Mouse (Mus musculus): ENCODE data around the gene Kcnmb3.
"Not testable (repeated sequence)": the region's sequence is repeated elsewhere in the genome, so short reads cannot be mapped to it uniquely, and the experiment has no call there.

Gene Kcnmb3

GRCm38 (mm10) chr3:32434016-32434415 is 58.0 kb downstream of the Kcnmb3 start:
- no peak for DNase-seq (ENCODE audit: low read depth, low spot score)

GRCm38 (mm10) chr3:32430394-32430793 is 61.6 kb downstream of the Kcnmb3 start:
- no peak for DNase-seq (ENCODE audit: low read depth, low spot score)

DNA sequence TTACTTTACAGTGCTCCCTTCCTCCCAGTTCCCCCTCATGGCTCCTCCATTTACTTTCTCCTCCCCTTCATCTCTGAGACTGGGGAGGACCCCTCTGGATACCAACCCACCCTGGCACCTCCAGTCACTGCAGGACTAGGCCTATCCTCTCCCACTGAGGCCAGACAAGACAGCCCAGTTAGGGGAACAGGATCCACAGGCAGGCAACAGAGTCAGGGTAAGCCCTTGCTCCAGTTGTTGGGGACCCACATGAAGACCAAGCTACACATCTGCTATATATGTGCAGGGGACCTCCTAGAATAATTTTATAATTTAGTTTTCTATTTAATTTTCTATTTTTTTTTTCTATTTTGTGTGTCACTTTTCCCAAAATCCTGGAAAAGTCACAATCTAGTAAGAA is 62.7 kb downstream of the Kcnmb3 start:
- DNase-seq (ENCODE audit: low read depth, low spot score): not testable (repeated sequence)

DNA sequence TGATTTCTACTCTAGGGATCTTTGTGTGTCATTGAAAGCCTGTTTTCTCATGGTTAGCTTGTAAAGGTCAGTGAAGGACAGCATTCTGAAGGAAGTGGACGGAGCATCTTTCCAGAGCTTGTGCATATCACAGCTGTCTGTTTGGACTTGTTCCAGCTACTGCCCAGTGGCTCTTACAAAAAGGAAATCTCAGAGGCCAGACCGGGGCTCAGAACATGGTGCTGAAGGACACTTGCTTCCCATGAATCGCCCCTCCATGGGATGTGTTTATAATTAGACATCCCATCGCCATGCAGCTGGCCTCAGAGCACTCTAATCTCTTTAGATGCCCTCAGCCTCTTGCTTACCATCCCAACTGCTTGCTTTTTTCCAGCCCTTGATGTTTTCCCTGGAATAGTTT is 63.1 kb downstream of the Kcnmb3 start:
- DNase-seq (ENCODE audit: low read depth, low spot score): no peak

GRCm38 (mm10) chr3:32428361-32428760 is 63.7 kb downstream of the Kcnmb3 start:
- no peak for DNase-seq (ENCODE audit: low read depth, low spot score)

- DNase-seq (ENCODE audit: low read depth, low spot score): no peak
Observed at GRCm38 (mm10) chr3:32427695-32428094, 64.3 kb downstream of the Kcnmb3 start.

All from forelimb bud, embryonic 11.5 days (tissue).